Mouse (Mus musculus) heart, embryonic 16.5 days (tissue): ENCODE data around the gene Spin1. TPM values are rescaled to one million over a fixed set of nuclear protein-coding genes. Genes with fewer than 3 reads are reported as not detected.
"Not testable (repeated sequence)": the region's sequence is repeated elsewhere in the genome, so short reads cannot be mapped to it uniquely, and the experiment has no call there.

Experiments
- ATAC-seq: fragments of 200-750 bp; cut with Nextera tagmentation; replicated peaks from 2 replicates; pipeline ENCODE4 v1.8.0; 2017; ENCODE audit warnings: moderate number of reproducible peaks; ENCODE audit not compliant: insufficient read depth, low FRiP score; ENCODE audit errors: extremely low read depth
- H3K27ac ChIP-seq: fragments of 300-500 bp; sonication (generic); 2 replicates; pipeline ENCODE4 v1.5.1; 2014; ENCODE audit warnings: mild to moderate bottlenecking, low read length, control low read depth, moderate library complexity
- H3K27me3 ChIP-seq: fragments of 300-500 bp; sonication (generic); 2 replicates; pipeline ENCODE4 v1.6.1; 2014; ENCODE audit warnings: low read length, mixed read lengths; ENCODE audit not compliant: control insufficient read depth, insufficient read depth
- H3K36me3 ChIP-seq: fragments of 300-500 bp; sonication (generic); 2 replicates; pipeline ENCODE4 v1.6.1; 2014; ENCODE audit not compliant: control insufficient read depth, insufficient read depth
- H3K4me1 ChIP-seq: fragments of 300-500 bp; sonication (generic); 2 replicates; pipeline ENCODE4 v1.6.1; 2014; ENCODE audit warnings: low read length, mixed read lengths; ENCODE audit not compliant: control insufficient read depth, insufficient read depth
- H3K4me2 ChIP-seq: fragments of 300-500 bp; sonication (generic); 2 replicates; pipeline ENCODE4 v1.6.1; 2014; ENCODE audit warnings: low read depth, mild to moderate bottlenecking, control low read depth, low read length
- H3K4me3 ChIP-seq: fragments of 300-500 bp; sonication (generic); 2 replicates; pipeline ENCODE4 v1.5.1; 2014; ENCODE audit warnings: mild to moderate bottlenecking, control low read depth, low read length
- H3K9ac ChIP-seq: fragments of 300-500 bp; sonication (generic); 2 replicates; pipeline ENCODE4 v1.6.1; 2014; ENCODE audit warnings: low read length, control low read depth
- H3K9me3 ChIP-seq: fragments of 300-500 bp; sonication (generic); replicated peaks from 2 replicates; pipeline ENCODE4 v1.6.1; 2016; ENCODE audit warnings: low read length; ENCODE audit not compliant: control insufficient read depth
- WGBS: fragments of 180-500 bp; shearing (Covaris S2); extraction: QIAGEN DNeasy Blood & Tissue Kit; methylation state at CpG from one replicate; pipeline ENCODE4 v1.1.7; 2014; 5-methylcytosine and 5-hydroxymethylcytosine counted together
- polyA plus RNA-seq: library from polyadenylated mRNA; unstranded; fragments of >200 nt; fragmentation: Nextera tagmentation; extraction: Ambion mirVana; gene quantifications from 2 replicates; pipeline ENCODE4 v1.2.1, GENCODE M21; 2015

The Spin1 gene
- polyA plus RNA-seq, 1 experiment from 2014 or later: 50.1 TPM

DNA sequence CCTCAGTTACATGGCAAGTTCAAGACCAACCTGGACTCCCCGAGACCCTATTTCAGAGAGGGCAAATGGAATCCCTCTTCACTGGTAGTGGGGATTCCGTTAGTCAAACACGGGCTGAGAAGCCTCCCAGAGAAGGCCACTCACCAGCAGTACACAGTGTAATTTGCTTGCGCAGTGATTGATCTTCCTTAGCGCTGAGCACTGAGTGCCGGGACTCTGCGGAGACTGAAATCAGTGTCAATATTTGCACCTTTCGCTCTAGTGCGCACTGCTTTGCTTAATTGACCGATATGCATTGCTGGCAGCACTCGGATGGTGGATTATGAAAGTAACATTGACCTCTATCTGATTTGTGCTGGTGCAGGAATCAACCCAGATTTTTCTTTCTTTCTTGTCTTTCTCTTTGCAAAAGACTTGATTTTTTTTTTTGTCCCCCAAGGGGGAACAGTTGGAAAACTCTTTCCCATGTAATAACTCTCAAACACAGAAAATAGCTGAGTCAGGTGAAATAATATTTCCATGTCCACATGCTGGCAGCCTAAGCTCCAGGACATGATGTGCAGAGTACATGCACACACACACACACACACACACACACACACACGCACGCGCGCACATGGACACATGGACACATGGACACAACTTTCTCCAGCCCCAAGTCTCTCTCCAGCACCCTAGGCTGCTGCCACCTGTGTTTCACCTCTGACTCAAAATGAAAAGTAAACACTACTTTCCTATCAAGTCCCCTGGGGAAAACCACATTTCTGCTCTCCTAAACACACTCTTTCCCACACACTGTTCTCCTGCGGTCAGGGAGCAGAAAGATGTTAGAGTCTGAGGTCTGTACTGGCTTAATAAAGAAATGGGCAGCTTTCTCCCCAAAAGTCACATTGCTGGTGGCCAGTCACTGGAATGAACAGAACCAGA is 27.5 kb upstream of the Spin1 start:
- no peak for ATAC-seq
- peaks cover 4% of the 10 kb centered on the region; the same call in 1 of the 2 replicates for H3K4me1 ChIP-seq
- 87% methylated on average over 16 of the region's 16 CpGs for WGBS

DNA sequence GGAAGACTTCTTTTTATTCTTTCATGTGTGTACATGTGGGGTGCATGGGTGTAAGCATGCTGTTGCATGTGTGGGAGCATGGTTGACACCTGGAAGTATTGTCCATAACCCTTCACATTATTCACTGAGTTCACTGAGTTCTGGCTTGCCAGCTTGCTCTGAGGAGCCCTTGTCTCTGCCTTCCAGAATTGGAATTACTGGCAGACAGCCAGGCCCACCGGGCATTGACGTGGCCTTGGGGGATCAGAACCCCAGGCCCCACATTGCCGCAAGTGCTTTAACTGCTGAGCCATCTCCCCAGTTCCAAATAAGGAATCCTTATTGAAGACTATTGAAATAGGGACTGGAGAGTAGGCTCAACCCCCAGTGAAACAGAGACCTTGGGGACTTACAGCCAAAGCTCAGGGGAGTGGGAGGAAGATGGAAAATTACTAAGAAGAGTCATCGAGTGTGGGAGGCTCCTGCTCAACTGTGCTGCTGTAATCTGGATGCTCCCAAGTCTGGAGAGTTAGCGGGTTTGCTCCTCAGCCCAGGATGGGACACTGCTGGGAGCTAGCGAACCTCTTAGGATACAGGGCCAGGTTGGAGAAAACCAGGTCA is 26.5 kb upstream of the Spin1 start:
- H3K9me3 ChIP-seq: 0 out of 2 replicates have a peak, but pooled peaks cover 2% of the 10 kb centered on the region
- H3K4me2 ChIP-seq: no peak overlapping the region
- H3K27me3 ChIP-seq: no peaks in the 10 kb centered on the region
- no peak overlapping the region for H3K27ac ChIP-seq
- H3K9ac ChIP-seq: no peak overlapping the region
- H3K36me3 ChIP-seq: no peaks in the 10 kb centered on the region
- H3K4me1 ChIP-seq: peaks cover 4% of the 10 kb centered on the region; the same call in 1 of the 2 replicates
- no peak for ATAC-seq
- H3K4me3 ChIP-seq: no peak overlapping the region
- WGBS: 38% methylated on average over 6 of the region's 6 CpGs

More for the DNA sequence above, 27.5 kb upstream of the Spin1 start:
- H3K9ac ChIP-seq: no peak overlapping the region
- no peak overlapping the region for H3K27ac ChIP-seq
- no peaks in the 10 kb centered on the region for H3K36me3 ChIP-seq
- no peak overlapping the region for H3K4me2 ChIP-seq
- H3K4me3 ChIP-seq: no peak overlapping the region
- no peaks in the 10 kb centered on the region for H3K27me3 ChIP-seq
- H3K9me3 ChIP-seq: 0 out of 2 replicates have a peak, but pooled peaks cover 2% of the 10 kb centered on the region

- H3K27me3 ChIP-seq, ATAC-seq, H3K27ac ChIP-seq, H3K36me3 ChIP-seq, H3K9me3 ChIP-seq, H3K4me3 ChIP-seq, H3K4me2 ChIP-seq, H3K9ac ChIP-seq, H3K4me1 ChIP-seq: not testable (repeated sequence)
- 89% methylated on average over 14 of the region's 14 CpGs for WGBS
Measured at GRCm38 (mm10) chr13:51076191-51076590, 24.5 kb upstream of the Spin1 start.

DNA sequence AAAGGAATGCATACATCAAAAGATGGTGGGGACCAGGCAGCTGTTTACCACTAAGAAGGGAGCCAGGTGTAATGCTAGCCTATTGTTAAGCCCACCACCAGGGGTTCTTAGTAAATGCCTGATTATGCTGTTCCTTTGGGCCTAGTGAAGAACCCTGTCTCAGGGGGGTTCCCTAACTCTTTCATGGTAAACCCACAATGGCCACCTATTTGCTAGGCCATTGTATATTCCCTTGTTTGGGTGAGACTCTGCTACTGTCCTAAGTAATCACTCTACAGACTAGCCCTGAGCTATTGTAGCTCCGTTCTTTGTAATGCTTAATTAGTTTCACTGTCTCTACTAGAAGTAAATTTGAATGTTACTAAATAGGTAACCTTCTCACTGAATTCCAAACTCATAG is 22.1 kb upstream of the Spin1 start:
- not testable (repeated sequence) for H3K27me3 ChIP-seq, H3K4me3 ChIP-seq, H3K27ac ChIP-seq, ATAC-seq, H3K9me3 ChIP-seq, H3K4me1 ChIP-seq, H3K4me2 ChIP-seq, H3K36me3 ChIP-seq, H3K9ac ChIP-seq
- WGBS: 79% methylated on average over 1 of the region's 1 CpGs

GRCm38 (mm10) chr13:51080801-51081200 is 19.9 kb upstream of the Spin1 start:
- H3K27ac ChIP-seq: no peak overlapping the region
- H3K9me3 ChIP-seq: peaks cover 2% of the 10 kb centered on the region; the same call in 1 of the 2 replicates
- H3K4me1 ChIP-seq: no peaks in the 10 kb centered on the region
- no peak for ATAC-seq
- no peak overlapping the region for H3K4me3 ChIP-seq
- H3K9ac ChIP-seq: no peak overlapping the region
- no peaks in the 10 kb centered on the region for H3K36me3 ChIP-seq
- 75% methylated on average over 2 of the region's 2 CpGs for WGBS
- H3K27me3 ChIP-seq: no peaks in the 10 kb centered on the region
- H3K4me2 ChIP-seq: no peak overlapping the region

DNA sequence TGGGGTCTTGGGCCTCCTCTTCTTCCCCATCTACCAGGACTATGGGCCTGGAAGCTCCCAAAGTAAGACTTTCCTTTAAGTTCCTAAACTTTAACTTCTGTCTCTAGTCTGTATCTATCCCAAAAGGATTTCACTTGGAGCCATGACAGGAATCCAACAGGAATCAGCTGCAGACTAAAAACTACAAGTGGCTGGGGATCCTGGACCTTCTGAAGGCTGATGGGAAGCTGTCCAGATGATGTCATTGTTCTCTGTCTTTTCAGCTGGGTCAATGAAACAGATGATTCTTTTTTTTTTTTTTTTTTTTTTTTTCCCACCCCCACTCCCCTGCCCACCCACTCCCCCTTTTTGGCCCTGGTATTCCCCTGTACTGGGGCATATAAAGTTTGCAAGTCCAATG is 16.4 kb upstream of the Spin1 start:
- Histone ChIP-seq H3K9ac (no peak overlapping the region), H3K27ac (no peak overlapping the region; the same call in 1 of the 2 replicates)

GRCm38 (mm10) chr13:51085941-51086340 is 14.7 kb upstream of the Spin1 start:
- no peaks in the 10 kb centered on the region for H3K4me1 ChIP-seq
- 88% methylated on average over 11 of the region's 11 CpGs for WGBS
- H3K27me3 ChIP-seq: no peaks in the 10 kb centered on the region
- no peak for ATAC-seq
- H3K4me2 ChIP-seq: no peak overlapping the region
- no peaks in the 10 kb centered on the region for H3K36me3 ChIP-seq
- H3K9ac ChIP-seq: no peak overlapping the region
- no peaks in the 10 kb centered on the region; the same call in 1 of the 2 replicates for H3K9me3 ChIP-seq
- H3K27ac ChIP-seq: no peak overlapping the region
- no peak overlapping the region for H3K4me3 ChIP-seq

More for the DNA sequence above, 16.4 kb upstream of the Spin1 start:
- Histone ChIP-seq H3K27me3 (no peaks in the 10 kb centered on the region), H3K4me3 (no peak overlapping the region), H3K9me3 (no peaks in the 10 kb centered on the region; the same call in 1 of the 2 replicates), H3K4me1 (no peaks in the 10 kb centered on the region), H3K36me3 (no peaks in the 10 kb centered on the region), H3K4me2 (no peak overlapping the region)
- no peak for ATAC-seq

DNA sequence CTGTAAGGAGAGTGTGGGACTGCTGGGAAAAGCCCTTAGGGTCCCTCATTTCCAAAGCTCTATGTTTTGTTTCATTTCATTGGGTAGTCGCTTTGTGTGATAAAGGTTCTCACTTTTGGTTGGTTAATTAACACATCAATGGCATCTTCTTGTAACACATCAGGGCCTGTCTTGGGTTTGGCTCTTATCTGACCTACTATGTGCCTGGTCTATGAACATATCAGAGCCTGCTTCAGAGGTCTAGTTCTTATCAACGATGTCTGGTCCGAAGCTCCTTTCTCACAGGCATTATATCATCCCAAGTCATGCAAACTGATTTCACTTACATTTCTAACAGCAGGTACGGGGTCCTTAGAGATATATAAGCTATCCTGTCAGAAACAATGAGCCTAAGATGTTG is 13.4 kb upstream of the Spin1 start:
- no peaks in the 10 kb centered on the region for H3K27me3 ChIP-seq
- no peak overlapping the region for H3K9ac ChIP-seq
- no peak overlapping the region for H3K4me3 ChIP-seq
- 83% methylated on average over 4 of the region's 4 CpGs for WGBS
- H3K4me2 ChIP-seq: no peak overlapping the region
- no peak overlapping the region for H3K27ac ChIP-seq
- no peaks in the 10 kb centered on the region for H3K36me3 ChIP-seq
- H3K4me1 ChIP-seq: no peaks in the 10 kb centered on the region
- no peaks in the 10 kb centered on the region; the same call in 1 of the 2 replicates for H3K9me3 ChIP-seq
- ATAC-seq: no peak

- Histone ChIP-seq H3K36me3 (no peaks in the 10 kb centered on the region), H3K27me3 (no peaks in the 10 kb centered on the region), H3K9ac (no peak overlapping the region), H3K4me3 (no peak overlapping the region), H3K4me2 (no peak overlapping the region), H3K4me1 (no peaks in the 10 kb centered on the region), H3K9me3 (no peaks in the 10 kb centered on the region; the same call in 1 of the 2 replicates), H3K27ac (no peak overlapping the region)
- 66% methylated on average over 4 of the region's 4 CpGs for WGBS
- no peak for ATAC-seq
Measured at GRCm38 (mm10) chr13:51088207-51088606, 12.5 kb upstream of the Spin1 start.
